Mouse (Mus musculus): ENCODE data around the gene Armh3.
"Not testable (repeated sequence)": the region's sequence is repeated elsewhere in the genome, so short reads cannot be mapped to it uniquely, and the experiment has no call there.

Armh3 gene

DNA sequence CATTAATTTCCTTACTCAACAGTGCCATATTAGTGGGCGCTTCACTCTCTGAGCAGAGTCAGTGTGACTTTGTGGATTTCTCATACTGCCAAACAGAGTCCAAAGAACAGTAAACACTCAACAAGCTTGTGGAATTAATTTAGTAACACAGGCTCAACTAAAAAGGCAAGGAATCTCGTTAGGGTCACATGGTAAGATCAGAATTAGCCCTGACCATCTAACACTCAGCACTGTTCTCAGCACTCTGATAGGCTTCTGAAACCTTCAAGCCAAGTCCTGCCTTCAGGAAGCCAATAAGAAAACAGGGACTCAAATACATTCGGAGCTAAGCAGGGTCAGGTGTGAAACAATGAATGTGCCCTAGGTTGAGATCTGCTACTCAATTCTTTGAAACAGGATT, 172.1 kb downstream of the Armh3 start:
- DNase-seq (ENCODE audit: low read depth, low spot score): no peak

DNA sequence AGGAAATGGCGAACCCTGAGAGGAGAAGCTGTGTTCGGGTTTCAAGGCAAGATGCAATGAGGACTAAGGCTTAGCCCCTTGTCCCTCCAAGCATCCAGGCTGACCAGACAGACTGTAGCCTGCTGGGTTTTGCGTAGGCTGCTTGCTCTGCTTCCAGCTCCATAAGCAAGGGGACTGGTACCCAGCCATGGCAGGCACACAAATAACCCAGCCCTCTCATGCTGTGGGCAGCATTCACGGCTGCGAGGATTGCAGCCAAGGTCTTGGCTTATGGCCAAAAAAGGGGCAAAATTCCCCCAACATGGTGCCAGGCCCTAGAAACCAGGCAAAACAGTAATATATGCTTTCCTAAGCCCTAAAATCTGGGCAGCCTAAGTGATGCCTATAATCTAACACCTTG, 176.5 kb downstream of the Armh3 start:
- DNase-seq (ENCODE audit: low read depth, low spot score): no peak

DNA sequence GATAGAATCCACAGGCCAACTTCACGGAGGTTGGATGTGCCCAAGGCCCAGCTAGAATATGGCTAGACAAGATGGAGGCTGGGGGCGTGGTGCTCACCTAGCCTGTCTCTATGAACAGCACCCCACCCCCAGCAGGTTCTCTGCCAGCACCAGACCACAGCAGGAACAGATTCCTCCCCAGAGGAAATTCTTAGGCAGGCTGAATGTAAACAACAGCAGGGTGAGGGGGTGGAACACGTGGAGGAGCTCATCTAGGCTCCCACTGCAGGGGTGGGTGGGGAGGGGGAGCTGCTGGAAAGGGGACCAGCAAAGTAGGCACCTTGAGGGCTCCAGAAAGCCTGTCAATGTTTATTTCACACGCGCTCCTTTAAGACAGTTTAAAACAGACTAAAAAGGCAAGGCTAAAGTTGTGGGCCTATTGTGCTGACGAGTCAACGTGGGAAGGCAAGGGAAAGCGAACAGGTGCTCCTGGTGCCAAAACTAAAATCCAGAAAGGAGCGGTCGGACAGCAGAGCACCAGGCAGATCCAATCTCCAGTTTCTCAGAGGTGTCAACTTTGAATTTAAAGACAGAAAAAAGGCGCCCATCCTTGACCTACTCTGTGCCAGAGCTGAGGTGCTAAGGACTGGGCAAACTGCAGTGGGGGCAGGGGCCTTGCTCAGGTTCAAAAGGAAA, 180.3 kb downstream of the Armh3 start:
- DNase-seq (ENCODE audit: low read depth, low spot score): no peak

DNA sequence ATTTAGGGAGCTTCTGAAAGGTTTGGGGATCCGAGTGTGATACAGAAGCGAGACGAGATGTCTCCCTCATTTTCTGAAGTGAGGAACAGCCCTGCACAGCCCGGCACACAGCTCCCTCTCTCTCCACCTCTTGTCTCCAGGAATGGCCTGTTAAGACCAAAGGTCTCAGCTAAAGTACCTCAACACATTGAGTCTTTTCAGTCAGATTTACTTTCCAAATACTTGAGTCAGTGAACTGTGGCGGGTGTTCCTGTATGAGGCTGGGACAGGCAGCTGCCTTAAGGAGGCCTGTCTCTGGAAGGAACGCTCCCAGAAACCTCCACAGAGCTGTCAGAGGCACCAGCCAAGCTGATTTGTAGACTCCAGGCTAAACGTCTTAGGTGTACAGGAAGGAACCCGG, 181.6 kb downstream of the Armh3 start:
- DNase-seq (ENCODE audit: low read depth, low spot score): no peak

DNA sequence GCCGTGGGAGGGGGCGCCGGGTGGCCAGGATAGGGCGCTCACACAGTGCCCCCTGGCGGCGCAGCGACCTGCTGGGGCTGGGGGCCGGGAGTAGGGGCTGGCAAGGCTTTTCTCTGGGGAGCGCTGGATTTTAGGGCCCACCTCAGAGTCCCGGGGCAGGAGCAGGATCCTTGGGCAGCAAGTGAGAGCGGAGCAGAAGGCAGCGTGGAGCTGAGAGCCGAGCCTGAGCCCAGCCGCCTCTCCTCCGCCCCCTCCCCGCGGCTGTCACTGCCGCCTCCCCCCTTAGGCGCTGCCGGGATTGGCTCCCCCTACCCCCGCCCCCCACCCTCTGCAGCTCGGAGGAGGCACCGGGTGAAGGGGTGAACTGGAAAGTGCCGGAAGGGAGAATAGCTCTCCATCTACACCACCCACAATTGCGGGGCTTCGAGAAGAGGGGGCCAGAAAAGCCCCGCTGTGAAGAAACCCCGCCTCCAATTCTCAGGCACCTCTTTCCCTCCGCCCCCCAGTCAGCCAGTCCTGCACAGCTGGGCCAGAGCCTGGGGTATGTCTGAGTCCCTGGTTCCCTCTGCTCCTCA, 182.4 kb downstream of the Armh3 start, which contains the start of gene Kcnip2:
TSS of gene Kcnip2 (minus strand) at position 231 of the 575 bp plus-strand sequence.
- DNase-seq (ENCODE audit: low read depth, low spot score): peak; percentile 51

DNA sequence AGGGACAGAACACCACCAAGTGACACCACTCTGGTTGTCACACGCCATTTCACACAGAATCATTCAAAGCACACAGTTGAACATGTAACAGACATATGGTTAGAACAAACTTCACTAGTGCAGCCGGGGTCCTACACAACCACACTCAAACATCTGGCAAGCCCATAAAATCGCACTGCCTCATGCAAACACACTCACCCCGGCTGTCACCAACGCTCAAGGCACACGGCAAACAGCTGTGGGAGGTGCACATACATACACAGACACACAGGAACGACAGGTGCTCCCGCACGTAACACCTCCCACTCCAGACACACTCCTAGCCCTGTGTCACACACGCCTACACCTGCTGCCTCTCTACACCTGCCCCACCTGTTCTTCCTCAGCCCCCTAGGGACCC, 183.1 kb downstream of the Armh3 start:
- no peak for DNase-seq (ENCODE audit: low read depth, low spot score)

DNA sequence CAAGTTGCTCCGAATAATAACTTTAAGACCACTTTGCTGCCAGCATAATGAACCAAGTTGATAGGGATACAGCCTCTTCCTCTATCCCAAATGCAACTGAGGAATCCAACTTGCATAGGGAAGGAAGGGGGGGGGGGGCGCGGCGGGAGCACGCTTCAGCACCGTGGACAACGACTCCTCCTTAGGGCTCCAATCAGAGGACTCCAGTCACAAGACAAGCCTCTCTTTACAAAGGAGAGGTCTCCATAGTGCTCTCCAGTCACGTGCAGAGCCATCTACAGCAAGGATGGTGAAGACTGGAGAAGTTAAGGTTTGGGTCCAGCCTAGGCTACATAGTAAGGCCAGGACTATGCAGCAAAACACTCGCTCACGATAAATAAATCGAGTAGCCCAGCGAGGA, 184.5 kb downstream of the Armh3 start:
- peak; percentile 61 for DNase-seq (ENCODE audit: low read depth, low spot score)

DNA sequence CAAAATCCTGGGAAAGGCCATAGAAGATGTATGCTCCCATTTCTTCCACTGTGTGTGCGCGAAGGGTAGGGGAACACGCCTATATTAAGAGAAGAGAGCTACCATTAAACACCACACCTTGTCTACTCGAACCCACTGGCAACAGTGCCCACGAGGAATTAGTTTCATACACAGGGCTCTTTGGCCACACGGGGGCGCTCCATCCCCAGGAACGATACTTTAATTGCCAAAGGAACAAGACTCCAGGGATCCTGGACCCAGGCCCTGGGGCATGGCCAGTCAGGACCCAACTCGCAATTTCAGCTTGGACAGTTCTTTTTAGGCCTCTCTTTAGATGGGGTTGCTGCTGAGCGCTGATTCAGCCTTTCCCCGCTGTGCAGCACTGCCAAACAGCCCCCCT, 185.0 kb downstream of the Armh3 start:
- DNase-seq (ENCODE audit: low read depth, low spot score): peak; percentile 83

DNA sequence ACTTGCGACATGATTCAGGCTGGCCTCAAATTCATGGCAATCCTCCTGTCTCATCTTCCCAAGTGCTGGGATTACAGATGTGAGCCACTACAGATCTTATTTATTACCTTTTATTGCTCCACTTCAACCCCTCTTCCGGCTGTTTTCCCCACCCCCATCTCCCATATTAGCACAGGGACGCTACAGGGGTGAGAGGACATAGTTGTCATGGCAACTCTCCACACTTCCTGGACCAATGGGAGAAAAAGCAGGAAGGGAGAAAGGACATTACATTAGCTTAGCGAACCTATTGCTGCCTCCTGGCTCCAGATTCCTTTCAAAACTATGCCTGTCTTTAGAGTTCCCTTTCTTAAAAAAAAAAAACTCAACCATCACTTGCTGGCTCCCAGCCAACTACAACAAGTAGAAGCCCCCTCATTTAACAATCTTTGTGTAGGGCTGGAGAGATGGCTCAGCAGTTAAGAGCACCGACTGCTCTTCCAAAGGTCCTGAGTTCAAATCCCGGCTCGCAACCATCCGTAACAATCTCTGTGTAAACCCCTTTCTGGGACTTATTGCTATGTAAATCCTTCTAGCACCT, 185.5 kb downstream of the Armh3 start:
- peak; percentile 68 for DNase-seq (ENCODE audit: low read depth, low spot score)

DNA sequence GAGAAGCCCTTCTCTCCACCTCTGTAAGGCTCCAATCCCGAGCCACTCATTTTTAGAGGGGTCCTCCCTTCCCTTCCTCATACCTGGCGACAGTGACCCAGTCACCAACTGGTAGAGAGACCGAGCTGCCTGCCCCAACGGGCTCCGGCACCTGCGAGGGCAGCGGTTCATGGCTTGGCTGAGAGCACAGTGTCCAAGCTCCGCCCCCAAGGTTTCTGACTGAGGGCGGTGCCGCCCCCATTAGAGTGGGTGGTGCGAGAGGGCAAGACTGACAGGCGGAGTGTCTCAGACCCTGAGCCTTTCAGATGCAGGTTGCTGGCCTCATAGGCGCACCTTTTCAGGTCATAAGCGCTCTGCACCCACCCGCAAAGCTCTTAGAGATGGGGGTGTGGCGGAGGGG, 186.2 kb downstream of the Armh3 start:
- peak; percentile 42 for DNase-seq (ENCODE audit: low read depth, low spot score)

DNA sequence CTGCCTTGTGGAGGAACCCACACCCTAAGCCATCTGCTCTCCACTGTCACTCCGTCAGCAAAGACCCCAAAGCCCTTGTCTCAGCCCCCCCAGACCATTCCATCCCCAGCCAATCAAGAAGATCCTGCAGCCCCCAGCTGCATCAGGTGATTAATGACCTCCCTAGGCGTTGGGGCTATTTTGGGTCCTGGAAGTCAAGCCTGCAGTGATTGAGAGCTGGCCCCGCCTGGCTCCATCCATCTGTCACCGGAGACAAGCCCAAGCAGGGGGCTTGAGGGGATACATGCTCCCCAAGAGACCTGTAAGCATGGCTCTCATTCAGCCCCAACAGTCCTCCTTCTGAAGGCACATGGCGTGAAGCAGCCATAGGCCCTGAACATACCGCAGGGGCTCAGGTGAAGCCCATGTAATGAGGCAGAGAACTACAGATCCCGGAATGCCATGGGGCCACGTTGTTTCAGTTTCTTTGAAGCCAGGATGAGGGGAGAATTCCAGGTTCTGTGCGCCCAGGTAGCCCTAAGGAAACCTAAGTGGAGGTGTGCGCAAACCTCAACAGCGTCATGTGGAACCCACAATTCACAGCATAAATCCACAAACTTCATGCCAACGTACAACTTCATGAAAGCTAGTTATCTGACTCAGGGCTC, 187.1 kb downstream of the Armh3 start:
- peak; percentile 36 for DNase-seq (ENCODE audit: low read depth, low spot score)

DNA sequence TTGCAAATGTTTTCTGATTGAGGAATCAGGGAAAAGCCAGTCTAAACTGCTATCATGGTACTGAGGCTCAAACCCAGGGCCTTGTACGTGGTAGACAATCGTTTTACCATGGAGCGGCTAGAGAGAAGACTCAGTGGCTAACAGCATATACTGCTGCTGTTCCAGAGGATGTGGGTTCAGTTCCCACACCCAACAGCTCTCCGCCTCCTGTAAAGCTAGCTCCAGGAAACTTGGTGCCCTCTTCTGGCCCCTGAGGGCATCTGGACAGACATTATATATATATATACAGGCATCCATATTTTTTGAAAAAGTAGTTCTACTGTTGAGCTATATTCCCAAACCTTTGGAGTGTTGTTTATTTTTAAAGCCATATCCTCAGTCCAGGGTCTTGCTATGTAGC, 190.6 kb downstream of the Armh3 start:
- no peak for DNase-seq (ENCODE audit: low read depth, low spot score)

DNA sequence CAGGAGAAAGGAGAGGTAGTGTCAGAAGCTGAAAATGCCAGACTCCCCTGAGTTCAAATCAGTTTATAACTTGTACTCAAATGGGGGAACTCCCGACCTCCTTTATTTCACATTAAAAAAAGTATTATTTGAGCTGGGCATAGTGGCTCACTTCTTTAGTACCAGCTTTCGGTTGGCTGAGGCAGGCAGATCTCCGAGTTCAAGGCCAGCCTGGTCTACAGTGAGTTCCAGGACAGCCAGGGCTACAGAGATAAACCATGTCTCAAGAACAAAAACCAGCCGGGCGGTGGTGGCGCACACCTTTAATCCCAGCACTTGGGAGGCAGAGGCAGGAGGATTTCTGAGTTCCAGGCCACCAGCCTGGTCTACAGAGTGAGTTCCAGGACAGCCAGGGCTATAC, 192.5 kb downstream of the Armh3 start:
- not testable (repeated sequence) for DNase-seq (ENCODE audit: low read depth, low spot score)

DNA sequence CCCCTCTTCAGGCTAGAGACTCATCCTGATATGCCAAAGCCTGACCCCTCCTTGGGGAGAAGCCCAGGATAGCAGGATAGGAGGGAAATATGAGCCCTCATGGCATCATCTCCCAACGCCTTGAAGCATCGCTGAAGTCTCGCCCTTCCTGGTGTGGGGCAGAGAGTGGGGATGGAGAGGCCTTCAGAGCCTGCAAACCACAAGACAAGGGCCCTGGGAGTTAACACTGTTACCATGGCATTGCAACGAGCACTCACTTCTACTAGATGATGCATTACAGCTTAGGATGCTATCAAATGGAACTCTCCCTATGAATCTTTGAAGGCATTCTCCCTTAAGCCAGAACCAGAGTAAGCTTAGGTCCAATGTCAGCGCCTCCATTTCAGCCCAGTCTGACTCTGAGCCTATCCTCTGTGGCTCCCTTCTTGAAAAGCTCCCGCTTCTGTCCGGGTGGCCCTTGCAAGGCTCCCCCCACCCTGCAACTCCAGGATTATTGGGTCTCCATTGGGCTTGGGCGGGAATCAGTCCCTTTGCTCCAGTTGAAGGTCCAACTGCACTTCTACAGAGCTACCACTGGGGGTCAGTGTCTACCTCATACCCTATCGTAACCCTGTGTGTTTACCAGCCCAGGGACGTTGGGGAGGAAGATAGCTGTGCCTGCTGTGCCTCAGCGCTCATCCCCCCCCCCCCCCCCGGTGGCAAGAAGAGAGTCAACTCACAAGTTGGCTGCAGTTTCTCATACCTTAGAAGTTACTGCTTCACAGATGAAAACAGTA, 193.5 kb downstream of the Armh3 start:
- peak; percentile 67 for DNase-seq (ENCODE audit: low read depth, low spot score)

DNA sequence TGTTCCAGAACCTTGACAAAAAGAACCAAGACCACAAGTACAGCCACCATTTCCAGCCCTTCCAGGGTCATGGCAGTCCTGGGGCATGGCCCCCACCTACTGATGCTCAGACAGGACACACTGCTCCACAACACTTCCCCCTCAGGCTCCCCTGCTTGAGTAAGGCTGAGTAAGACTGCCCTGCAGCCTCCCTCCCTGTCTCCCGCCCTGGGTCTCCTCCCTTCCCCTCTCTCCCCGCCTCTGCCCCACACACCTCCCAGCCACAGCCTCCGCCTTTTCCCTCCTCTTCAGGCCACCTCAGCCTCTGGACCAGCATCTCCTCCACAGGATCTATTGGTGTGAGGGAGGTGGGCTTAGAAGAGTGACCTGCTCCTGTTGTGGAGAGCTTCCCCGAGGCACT, 194.9 kb downstream of the Armh3 start:
- DNase-seq (ENCODE audit: low read depth, low spot score): no peak

DNA sequence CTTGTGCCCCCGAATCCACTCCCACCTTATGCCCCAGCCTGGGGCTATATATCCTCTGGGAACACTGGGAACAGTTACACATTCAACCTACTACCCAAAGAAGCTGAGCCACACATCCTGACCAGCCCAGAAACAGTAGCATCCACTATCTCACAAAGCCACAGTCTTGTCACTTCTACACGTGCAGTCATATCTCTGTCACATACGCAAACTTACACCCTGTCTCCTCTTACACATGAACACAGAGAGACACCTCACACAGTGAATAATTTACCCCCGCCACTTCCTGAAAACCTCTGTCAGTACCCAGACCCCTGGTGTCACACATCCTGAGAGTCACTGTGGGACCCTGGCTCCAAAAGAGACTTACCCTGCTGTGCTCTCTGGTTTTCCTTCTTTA, 195.6 kb downstream of the Armh3 start:
- no peak for DNase-seq (ENCODE audit: low read depth, low spot score)

DNA sequence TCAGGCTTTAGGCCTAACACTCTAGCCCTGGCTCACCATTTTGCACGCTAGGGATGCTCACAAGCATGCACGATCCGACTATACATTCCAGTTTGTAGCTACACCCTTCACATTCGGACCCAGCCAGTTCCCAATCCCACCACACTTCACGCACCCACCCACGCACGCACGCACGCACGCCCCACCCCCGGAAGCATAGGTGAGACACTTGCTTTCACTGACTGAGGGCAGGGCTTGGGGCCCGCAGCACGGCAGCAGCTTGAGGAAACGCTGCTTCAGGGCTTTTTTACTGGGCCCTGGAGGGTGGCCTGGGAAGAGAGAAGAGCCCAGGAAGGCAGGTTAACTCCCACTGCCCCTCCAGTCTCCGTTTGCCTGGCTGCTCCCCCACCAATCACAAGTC, 201.4 kb downstream of the Armh3 start:
- no peak for DNase-seq (ENCODE audit: low read depth, low spot score)

DNA sequence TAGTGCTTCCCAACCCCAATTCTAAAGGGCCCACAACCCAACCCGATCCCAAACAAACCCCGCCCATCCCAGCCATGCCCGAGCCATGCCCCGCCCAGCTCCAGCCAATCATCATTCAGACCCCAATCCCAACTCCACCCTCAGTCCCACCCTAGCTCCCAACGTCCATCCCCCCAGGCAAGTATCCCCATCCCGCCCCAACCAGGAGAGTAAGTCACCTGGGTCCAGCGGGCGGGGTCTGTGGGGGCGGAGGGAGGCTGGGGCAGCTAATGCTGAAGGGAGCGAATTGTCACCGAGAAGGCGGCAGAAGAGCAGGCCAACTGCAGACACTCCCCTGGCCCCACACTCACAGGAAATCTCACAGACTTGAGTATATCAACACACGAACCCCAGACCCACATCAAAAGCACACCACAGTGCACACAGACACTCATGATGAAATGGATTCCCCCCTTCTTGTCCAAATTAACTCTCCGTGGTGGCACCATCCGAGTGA, 202.2 kb downstream of the Armh3 start:
- no peak for DNase-seq (ENCODE audit: low read depth, low spot score)

DNA sequence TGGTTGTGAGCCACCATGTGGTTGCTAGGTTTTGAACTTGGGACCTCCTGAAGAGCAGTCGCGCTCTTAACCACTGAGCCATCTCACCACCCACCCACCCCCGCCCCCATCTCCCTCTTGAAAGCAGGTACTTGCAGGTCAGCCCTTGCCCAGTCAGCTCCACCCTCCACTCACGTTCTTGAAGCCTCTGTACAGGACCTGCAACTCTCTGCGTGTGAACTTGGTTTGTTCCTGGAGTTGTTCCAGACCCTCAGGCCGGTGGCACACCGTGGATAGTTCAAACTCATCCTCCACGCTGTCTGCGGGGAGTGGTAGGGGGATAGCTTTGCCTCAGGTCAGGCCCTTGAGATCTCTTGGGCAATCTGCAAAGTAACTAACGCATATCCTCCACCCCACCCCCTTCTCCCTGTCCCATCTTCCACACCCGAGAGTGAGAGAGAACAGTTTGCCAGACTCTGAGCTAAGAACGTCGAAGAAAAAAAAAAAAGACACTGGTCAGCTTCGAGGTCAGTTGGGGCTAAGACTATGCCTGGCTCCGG, 202.8 kb downstream of the Armh3 start:
- no peak for DNase-seq (ENCODE audit: low read depth, low spot score)

DNA sequence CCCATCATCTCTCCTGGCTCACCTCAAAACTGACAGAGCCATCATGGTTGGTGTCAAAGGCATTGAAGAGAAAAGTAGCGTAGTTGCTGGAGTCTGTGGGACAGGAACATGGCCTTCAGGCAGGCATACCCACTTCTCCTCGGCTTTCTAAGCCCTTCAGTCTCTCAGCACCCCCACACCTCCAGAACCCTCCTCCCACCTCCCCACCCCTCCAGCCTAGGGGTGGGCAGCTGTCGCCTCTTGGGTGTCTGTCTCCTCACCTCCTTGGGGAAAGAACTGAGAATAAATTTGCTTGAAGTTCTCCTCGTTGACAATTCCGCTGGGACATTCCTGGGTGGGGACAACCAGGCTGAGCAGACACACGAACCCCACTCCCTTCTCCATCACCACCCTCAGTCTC, 203.6 kb downstream of the Armh3 start:
- DNase-seq (ENCODE audit: low read depth, low spot score): no peak

DNA sequence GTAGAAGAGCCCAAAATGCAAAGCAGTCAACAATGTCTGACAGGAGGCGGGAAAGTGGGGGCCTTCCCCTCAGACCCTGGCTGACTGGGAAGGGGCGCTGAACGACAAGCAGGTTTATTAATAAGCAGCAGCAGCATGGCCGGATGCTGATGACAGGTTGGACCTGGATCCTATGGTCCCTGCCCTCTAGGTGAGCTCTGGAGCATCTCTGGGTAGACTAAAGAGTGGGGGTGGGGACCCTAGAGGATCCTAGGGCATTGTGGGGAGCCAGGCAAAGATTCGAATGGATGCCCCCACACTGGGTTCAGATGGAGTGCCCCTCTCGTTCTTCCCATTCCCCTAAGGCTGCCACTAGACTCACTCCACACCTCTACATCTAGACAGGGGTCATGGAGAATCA, 205.9 kb downstream of the Armh3 start:
- DNase-seq (ENCODE audit: low read depth, low spot score): no peak

Measured in mesoderm, embryonic 11.5 days (tissue).